Mouse (Mus musculus): ENCODE measurements around the gene Hs3st1.

DNA sequence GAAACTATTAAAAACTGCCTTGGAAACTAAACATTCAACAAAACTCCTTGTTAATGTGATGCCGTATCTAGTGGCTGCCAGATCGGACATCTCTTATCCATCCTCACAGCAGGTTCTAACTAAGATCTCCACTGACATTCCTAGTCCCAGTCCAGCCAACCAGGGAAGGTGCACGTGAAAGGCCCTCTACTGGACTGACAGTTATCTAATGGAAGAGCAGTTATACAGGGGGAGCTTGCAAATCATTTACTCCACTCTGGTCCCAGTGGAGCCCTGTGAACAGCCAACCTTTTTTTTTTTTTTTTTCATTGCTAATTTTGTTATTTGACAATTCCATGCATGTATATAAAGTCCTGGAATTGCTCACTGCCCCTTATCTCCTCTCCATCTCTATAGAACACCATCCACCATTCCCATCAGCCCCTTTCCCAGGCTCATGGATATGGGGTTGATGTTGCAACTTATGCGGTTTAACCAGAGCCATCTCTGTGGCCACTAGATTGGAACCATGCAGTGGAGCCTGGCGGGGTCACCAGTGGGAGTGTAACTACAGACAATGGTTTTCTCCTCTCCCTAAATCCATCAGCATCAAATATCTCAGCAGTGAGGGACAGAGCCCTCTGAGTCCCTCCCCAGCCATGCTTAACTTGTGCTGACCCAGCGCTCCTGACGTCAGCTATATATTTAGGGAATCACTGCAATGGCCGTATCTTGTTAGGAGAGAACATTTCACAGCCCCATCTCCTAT is 120.8 kb downstream of the Hs3st1 start:
- TF ChIP-seq GATA1 (IDR thresholded peaks at IDR 0.05; ENCODE audit: low read length): no peak
- TF ChIP-seq TAL1 (IDR thresholded peaks at IDR 0.05; ENCODE audit: low read length): no peak

Measured in erythroblast, embryonic 14.5 days (primary cell).